Mouse (Mus musculus) midbrain, embryonic 16.5 days (tissue): ENCODE data around the gene S100pbp. TPM values are rescaled to one million over a fixed set of nuclear protein-coding genes. Genes with fewer than 3 reads are reported as not detected.
A peak's percentile ranks its signal among the peaks of the same experiment; 100 is the strongest.

Experiments used
- ATAC-seq: fragments of 200-750 bp; cut with Nextera tagmentation; 2 replicates; pipeline ENCODE4 v1.8.0; 2017; ENCODE audit warnings: moderate TSS enrichment
- H3K27ac ChIP-seq: fragments of 300-500 bp; sonication (generic); 2 replicates; pipeline ENCODE4 v1.5.1; 2014; ENCODE audit warnings: mild to moderate bottlenecking, low read length, mixed read lengths
- H3K27me3 ChIP-seq: fragments of 300-500 bp; sonication (generic); 2 replicates; pipeline ENCODE4 v1.6.1; 2014; ENCODE audit warnings: low read depth, low read length, mixed read lengths; ENCODE audit not compliant: control insufficient read depth, insufficient read depth
- H3K36me3 ChIP-seq: fragments of 300-500 bp; sonication (generic); 2 replicates; pipeline ENCODE4 v1.6.1; 2014; ENCODE audit warnings: mild to moderate bottlenecking, low read length, moderate library complexity, mixed read lengths; ENCODE audit not compliant: control insufficient read depth, insufficient read depth
- H3K4me1 ChIP-seq: fragments of 300-500 bp; sonication (generic); 2 replicates; pipeline ENCODE4 v1.6.1; 2014; ENCODE audit warnings: mild to moderate bottlenecking, low read length, mixed read lengths; ENCODE audit not compliant: control insufficient read depth, insufficient read depth
- H3K4me2 ChIP-seq: fragments of 300-500 bp; sonication (generic); 2 replicates; pipeline ENCODE4 v1.6.1; 2014; ENCODE audit warnings: mild to moderate bottlenecking, low read length, mixed read lengths
- H3K4me3 ChIP-seq: fragments of 300-500 bp; sonication (generic); 2 replicates; pipeline ENCODE4 v1.5.1; 2014; ENCODE audit warnings: low read depth, mild to moderate bottlenecking, low read length, moderate library complexity, mixed read lengths
- H3K9ac ChIP-seq: fragments of 300-500 bp; sonication (generic); 2 replicates; pipeline ENCODE4 v1.6.1; 2014; ENCODE audit warnings: low read depth, low read length, mixed read lengths
- H3K9me3 ChIP-seq: fragments of 300-500 bp; sonication (generic); replicated peaks from 2 replicates; pipeline ENCODE4 v1.6.1; 2014; ENCODE audit warnings: mild to moderate bottlenecking, low read length, mixed read lengths; ENCODE audit not compliant: control insufficient read depth, poor library complexity, severe bottlenecking
- WGBS: fragments of 180-500 bp; shearing (Covaris S2); extraction: QIAGEN DNeasy Blood & Tissue Kit; methylation state at CpG from one replicate; pipeline ENCODE4 v1.1.7; 2014; 5-methylcytosine and 5-hydroxymethylcytosine counted together
- polyA plus RNA-seq: library from polyadenylated mRNA; unstranded; fragments of >200 nt; fragmentation: Nextera tagmentation; extraction: Ambion mirVana; gene quantifications from 2 replicates; pipeline ENCODE4 v1.2.1, GENCODE M21; 2015

S100pbp gene
- polyA plus RNA-seq, 1 experiment from 2014 or later = 27.0 TPM

DNA sequence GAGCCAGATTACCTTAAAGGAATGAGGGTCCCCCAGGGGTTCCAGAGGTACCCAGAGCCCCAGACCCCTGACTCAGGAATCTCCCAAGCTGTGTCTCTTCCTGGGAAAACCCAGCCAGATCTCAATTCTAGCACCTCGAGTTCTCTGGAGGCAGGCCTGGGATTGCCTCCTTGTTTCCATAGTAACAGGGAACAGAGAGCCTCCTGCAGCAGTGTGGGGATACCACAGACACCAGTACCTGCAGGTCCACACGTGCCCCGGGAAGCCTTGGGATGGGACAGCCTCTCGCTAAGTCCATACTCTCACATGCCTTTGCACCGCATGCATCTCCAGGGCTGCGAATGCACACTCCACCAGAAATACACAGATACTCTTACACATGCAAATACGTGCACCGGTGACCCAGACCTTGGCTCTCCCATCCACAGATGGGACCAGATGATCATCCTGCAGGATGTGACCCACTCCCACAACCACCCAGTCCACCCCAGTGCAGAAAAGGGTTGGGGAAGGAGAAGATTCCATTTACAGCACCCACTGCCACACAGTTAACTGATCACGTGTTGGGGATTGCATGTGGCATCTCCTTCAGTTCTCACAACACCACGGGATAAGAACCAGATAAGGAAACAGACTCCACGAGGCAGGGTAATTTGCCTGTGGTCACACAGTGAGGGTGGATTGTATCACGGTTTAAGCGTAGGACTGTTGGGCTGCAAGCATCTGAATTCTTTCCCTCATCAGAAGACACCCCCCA is 60.8 kb downstream of the S100pbp start:
- ATAC-seq = peak; percentile 52
- no peaks in the 10 kb centered on the region for H3K9me3 ChIP-seq
- no peaks in the 10 kb centered on the region for H3K36me3 ChIP-seq
- no peak overlapping the region for H3K27ac ChIP-seq
- H3K27me3 ChIP-seq = no peaks in the 10 kb centered on the region
- H3K4me2 ChIP-seq = no peak overlapping the region
- WGBS = 57% methylated on average over 13 of the region's 13 CpGs
- no peak overlapping the region for H3K4me3 ChIP-seq
- H3K9ac ChIP-seq = no peak overlapping the region
- H3K4me1 ChIP-seq = peaks cover 31% of the 10 kb centered on the region

DNA sequence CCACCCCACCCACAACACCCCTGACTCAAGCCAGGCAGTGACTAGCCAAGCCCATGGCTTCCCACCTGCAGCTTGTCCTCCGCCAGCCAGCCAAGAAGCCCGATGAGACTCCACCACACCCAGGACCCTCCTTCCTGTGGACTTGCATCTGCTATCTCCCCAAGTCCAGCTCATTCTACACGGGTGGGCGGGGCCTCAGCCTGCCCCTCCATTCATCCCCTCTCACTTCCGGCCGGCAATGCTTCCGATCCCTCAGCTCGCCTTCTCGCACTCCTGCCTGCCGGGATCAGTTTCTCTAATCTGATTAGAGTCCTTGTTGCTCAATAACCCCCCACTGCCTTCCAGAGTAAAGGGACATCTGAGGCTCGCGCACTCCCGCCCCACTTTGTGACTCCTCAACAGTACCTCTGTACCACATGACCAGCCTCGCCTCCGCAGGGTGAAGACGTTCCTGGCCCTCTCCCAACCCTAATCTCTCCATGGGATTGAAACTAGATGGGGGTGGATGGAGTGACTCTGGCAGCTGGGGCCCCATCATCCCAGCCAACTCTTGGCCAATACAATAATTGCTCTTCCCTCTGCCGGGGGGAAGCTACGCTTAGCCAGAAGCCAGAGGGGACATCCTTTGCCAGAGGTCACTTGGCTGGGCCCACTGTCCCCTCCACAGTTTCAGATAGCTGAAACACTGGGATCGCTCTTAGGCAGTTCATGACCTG is 63.6 kb downstream of the S100pbp start:
- Histone ChIP-seq H3K27ac (no peak overlapping the region), H3K4me2 (peak overlapping the region; percentile 45), H3K36me3 (no peaks in the 10 kb centered on the region), H3K4me1 (peaks cover 42% of the 10 kb centered on the region), H3K27me3 (peaks cover 2% of the 10 kb centered on the region; the same call in 1 of the 2 replicates), H3K4me3 (peak overlapping the region; percentile 18), H3K9me3 (no peaks in the 10 kb centered on the region), H3K9ac (no peak overlapping the region; the same call in 1 of the 2 replicates)
- no peak for ATAC-seq
- 10% methylated on average over 19 of the region's 19 CpGs for WGBS

GRCm38 (mm10) chr4:129124652-129125146 is 64.8 kb downstream of the S100pbp start:
- 4% methylated on average over 12 of the region's 13 CpGs for WGBS
- ATAC-seq = no peak
- Histone ChIP-seq H3K4me3 (peak overlapping the region; percentile 8; the same call in 1 of the 2 replicates), H3K9ac (peak overlapping the region; percentile 4; the same call in 1 of the 2 replicates), H3K27ac (no peak overlapping the region), H3K27me3 (peaks cover 5% of the 10 kb centered on the region), H3K36me3 (no peaks in the 10 kb centered on the region), H3K4me2 (peak overlapping the region; percentile 22; the same call in 1 of the 2 replicates), H3K4me1 (peaks cover 40% of the 10 kb centered on the region), H3K9me3 (no peaks in the 10 kb centered on the region)

DNA sequence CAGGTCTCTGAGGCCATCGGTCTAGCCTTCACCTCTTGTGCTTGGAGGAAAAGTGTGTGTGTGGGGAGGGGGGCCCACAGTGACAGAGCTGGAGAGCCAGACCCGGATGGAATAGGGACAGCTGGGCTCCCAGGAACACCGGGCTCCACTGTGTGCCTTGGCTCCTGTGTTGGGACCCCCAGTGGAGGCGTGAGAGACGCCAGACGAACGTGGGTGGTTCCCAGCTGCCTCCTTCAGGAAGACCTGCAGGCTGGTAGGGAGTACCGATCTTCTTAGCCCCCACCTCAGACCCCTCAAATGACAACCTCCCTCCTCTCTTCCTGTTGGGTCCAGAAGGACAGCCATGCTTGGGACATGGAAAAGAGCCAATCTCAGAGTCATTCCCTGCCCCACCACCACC is 66.8 kb downstream of the S100pbp start:
- Histone ChIP-seq H3K4me2 (no peak overlapping the region), H3K36me3 (no peaks in the 10 kb centered on the region), H3K9ac (no peak overlapping the region), H3K27ac (no peak overlapping the region), H3K4me3 (no peak overlapping the region), H3K4me1 (peaks cover 25% of the 10 kb centered on the region), H3K9me3 (no peaks in the 10 kb centered on the region), H3K27me3 (peaks cover 12% of the 10 kb centered on the region)
- WGBS = 42% methylated on average over 8 of the region's 8 CpGs
- no peak for ATAC-seq

DNA sequence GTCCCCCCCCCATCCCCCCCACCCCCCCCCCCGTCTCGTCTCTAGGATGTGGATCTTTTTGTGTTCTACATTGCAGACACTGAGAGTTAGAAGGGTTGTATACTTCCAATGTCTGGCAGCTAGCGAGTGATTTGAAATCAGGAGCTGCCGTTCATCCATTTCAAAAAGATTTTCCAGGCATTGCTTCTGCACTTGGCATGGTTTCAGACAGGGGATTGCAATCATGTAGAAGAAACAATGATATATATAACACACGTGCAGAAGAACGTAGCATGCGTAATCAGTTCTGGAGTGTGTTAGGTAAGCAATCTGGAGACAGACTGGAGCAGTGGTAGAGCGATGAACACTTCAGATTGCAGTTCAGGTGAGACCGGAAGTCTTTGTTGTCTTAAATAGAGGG is 67.4 kb downstream of the S100pbp start:
- WGBS = 31% methylated on average over 9 of the region's 9 CpGs
- Histone ChIP-seq H3K27me3 (peaks cover 12% of the 10 kb centered on the region), H3K9ac (no peak overlapping the region), H3K4me1 (peaks cover 25% of the 10 kb centered on the region), H3K27ac (no peak overlapping the region; the same call in 1 of the 2 replicates), H3K4me2 (peak overlapping the region; percentile 94), H3K9me3 (no peaks in the 10 kb centered on the region), H3K4me3 (no peak overlapping the region; the same call in 1 of the 2 replicates), H3K36me3 (no peaks in the 10 kb centered on the region)
- no peak for ATAC-seq

DNA sequence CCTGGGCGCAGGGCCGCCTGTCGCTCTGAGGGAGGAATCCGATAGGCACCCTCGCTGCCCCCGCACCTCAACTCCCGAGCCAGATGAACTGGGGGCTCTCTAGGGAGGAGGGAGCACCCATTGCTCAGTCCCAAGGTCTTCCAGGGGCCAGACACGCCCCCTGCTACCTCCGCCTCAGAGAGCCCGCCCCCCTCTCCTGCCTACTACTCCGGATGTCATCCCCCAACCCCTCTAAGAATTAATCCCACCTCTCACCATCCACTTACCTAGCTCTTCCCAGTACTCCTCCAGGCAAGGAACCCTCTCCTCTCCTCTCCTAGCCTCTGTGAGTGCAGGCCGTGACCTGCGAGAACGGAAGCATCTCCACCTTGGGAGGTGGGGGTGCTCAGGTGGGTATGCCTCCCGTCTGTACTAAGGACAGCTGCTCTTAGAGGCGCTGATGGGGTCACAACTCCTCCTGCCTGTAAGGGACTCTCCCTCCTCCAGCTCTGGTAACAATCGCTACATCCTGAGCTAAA is 67.9 kb downstream of the S100pbp start, which contains the start of gene Hpca:
Gene Hpca (minus strand): TSS at position 468 of the 518 bp plus-strand sequence.
- Histone ChIP-seq H3K27ac (peak within 1 kb of the TSS; percentile 45; the same call in 1 of the 2 replicates), H3K4me3 (peak within 1 kb of the TSS; percentile 47)

DNA sequence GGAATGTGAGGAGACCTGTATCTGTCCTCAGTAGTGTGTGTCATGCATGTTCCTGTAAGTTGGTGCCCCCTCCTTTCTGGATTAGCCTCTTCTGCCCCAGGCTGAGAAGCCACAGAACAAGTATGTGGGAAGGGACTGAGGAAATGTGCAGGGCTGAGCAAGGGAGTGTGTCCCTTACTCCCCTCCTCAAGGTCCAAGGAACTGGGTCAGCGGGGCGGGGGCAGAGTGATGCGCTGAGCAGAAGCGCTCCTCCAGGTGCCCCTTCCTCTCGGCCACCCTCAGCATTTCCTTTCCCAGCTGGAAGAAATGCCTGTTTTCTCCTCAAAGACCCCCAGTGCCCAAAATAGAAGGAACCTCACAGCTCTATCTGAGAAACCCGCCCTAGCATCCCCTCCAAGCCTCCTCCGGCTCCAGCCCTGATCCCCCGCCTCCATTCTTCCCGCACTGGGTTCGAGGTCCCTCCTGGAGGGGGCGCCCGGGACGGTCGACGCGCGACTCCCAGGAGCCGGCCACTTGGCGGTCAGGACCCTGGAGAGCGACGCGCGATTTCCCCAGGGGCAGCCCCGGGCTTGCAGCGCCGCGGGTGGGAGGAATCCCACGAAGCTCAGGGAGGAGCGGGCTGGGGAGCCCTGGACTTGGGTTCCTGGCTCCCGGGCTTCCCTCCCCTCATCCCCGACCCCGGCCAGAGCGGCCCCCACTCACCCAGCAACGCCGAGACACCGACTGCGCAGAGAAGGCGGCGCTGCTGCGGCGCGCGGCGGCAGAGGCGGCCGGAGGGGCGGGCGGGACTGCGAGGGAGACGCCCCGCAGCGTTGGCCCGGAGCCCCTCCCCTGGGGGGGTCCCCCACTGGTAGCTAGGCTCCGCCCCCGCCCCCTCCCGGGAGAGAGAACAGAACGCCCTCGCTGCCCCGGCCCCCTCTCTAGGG is 68.7 kb downstream of the S100pbp start:
- H3K36me3 ChIP-seq = no peaks in the 10 kb centered on the region
- peak overlapping the region; percentile 94 for H3K4me2 ChIP-seq
- H3K4me1 ChIP-seq = peaks cover 22% of the 10 kb centered on the region
- peak; percentile 41 for ATAC-seq
- peak overlapping the region; percentile 85 for H3K9ac ChIP-seq
- peak overlapping the region; percentile 8; the same call in 1 of the 2 replicates for H3K27ac ChIP-seq
- H3K9me3 ChIP-seq = no peaks in the 10 kb centered on the region
- H3K4me3 ChIP-seq = peak overlapping the region; percentile 47
- H3K27me3 ChIP-seq = peaks cover 12% of the 10 kb centered on the region
- under 1% methylated on average over 50 of the region's 59 CpGs for WGBS

More for the DNA sequence above, 67.9 kb downstream of the S100pbp start, which contains the start of gene Hpca:
- H3K36me3 ChIP-seq = no peaks in the 10 kb centered on the region
- H3K9me3 ChIP-seq = no peaks in the 10 kb centered on the region
- peak within 1 kb of the TSS; percentile 85 for H3K9ac ChIP-seq
- WGBS = under 1% methylated on average over 16 of the region's 17 CpGs
- H3K4me1 ChIP-seq = peaks cover 25% of the 10 kb centered on the region
- H3K27me3 ChIP-seq = peaks cover 12% of the 10 kb centered on the region
- peak within 1 kb of the TSS; percentile 94 for H3K4me2 ChIP-seq
- peak; percentile 50; the same call in 1 of the 2 replicates for ATAC-seq

GRCm38 (mm10) chr4:129119708-129120107 is 69.8 kb downstream of the S100pbp start:
- no peak overlapping the region for H3K9ac ChIP-seq
- H3K4me2 ChIP-seq = peak overlapping the region; percentile 94
- no peaks in the 10 kb centered on the region for H3K36me3 ChIP-seq
- no peak for ATAC-seq
- WGBS = 76% methylated on average over 10 of the region's 10 CpGs
- no peaks in the 10 kb centered on the region for H3K9me3 ChIP-seq
- peaks cover 12% of the 10 kb centered on the region for H3K27me3 ChIP-seq
- no peak overlapping the region for H3K27ac ChIP-seq
- peaks cover 20% of the 10 kb centered on the region for H3K4me1 ChIP-seq
- peak overlapping the region; percentile 47 for H3K4me3 ChIP-seq
